Mouse (Mus musculus) thymus, adult 2 months (tissue): ENCODE results near the gene Fam126a.

Source experiments
- CTCF ChIP-seq: fragments of 200-500 bp; IDR thresholded peaks from 2 replicates; pipeline ENCODE4 v1.5.1; 2012; ENCODE audit warnings: mild to moderate bottlenecking, control low read depth, low read length, moderate library complexity, borderline replicate concordance; ENCODE audit not compliant: control insufficient read depth, poor library complexity, insufficient read depth; ENCODE audit errors: extremely low read depth
- POLR2A ChIP-seq: fragments of 200-500 bp; IDR thresholded peaks from 2 replicates; pipeline ENCODE4 v1.6.1; 2012; ENCODE audit warnings: mild to moderate bottlenecking, low read length, control low read depth, moderate library complexity; ENCODE audit not compliant: control insufficient read depth, poor library complexity, insufficient read depth; ENCODE audit errors: extremely low read depth

- no peak for TF ChIP-seq CTCF
- TF ChIP-seq POLR2A = no peak
Observed at GRCm38 (mm10) chr5:24034091-24034490, 3.6 kb upstream of the Fam126a start.
